Mouse (Mus musculus): Measurements from ENCODE around the gene Pde4d.
"Not testable (repeated sequence)": the region's sequence is repeated elsewhere in the genome, so short reads cannot be mapped to it uniquely, and the experiment has no call there.

Pde4d gene

GRCm38 (mm10) chr13:109888293-109888692, 1438.5 kb downstream of the Pde4d start:
- DNase-seq (ENCODE audit: low spot score): no peak

DNA sequence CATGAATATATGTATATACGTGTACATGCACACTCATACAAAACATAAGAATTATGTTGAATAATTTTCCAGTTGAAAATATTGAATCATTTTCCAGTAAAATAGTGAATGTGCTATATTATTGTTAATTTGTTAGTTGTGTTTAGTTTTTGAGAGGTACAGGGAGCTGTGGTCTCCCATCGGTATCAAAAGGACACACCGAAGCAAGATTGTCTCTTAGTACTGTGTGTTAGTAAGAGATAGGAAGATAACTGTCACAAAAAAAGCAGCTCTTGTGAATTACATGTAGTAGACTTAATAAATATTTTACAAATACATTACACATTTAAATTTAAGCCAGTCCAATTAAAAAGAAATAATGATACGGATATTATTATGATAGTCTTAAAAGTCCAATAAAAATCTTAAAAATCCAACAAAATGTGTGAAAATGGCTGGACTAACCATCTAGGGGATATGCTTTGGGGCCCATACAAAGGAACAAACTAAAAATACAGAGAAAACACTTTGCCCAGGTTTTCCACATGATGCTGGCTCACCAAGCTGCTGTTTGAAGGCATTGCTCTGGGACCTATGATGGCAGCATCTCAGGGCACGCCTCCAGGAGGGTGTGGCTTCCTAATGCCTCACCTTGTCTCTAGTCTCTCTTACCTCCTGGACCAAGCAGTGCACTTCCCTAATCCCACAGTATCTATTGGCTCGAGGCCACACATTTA, 1441.6 kb downstream of the Pde4d start:
- no peak for DNase-seq (ENCODE audit: low spot score)

GRCm38 (mm10) chr13:109891910-109892265, 1442.1 kb downstream of the Pde4d start:
- no peak for DNase-seq (ENCODE audit: low spot score)

GRCm38 (mm10) chr13:109899442-109900428, 1450.0 kb downstream of the Pde4d start:
- no peak for DNase-seq (ENCODE audit: low spot score)

- DNase-seq (ENCODE audit: low spot score): no peak
These were observed 1452.1 kb downstream of the Pde4d start for GRCm38 (mm10) chr13:109901811-109902210.

DNA sequence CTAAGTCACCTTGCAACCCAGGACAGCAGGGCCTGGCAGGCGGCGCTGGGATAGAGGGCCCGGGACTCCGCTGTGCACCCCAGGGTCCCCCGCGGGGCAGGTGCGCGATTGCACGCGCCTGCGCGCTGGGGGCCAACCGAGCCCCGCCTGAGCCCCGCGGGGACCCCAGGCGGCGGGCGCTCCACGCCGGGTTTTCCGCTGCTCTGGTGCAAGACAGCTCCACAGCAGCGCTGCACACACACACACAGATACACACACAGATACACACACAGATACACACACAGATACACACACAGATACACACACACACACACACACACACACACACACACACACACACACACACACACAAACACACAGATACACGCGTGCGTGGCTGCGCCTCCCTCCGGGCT, 1452.7 kb downstream of the Pde4d start:
- DNase-seq (ENCODE audit: low spot score): not testable (repeated sequence)

DNA sequence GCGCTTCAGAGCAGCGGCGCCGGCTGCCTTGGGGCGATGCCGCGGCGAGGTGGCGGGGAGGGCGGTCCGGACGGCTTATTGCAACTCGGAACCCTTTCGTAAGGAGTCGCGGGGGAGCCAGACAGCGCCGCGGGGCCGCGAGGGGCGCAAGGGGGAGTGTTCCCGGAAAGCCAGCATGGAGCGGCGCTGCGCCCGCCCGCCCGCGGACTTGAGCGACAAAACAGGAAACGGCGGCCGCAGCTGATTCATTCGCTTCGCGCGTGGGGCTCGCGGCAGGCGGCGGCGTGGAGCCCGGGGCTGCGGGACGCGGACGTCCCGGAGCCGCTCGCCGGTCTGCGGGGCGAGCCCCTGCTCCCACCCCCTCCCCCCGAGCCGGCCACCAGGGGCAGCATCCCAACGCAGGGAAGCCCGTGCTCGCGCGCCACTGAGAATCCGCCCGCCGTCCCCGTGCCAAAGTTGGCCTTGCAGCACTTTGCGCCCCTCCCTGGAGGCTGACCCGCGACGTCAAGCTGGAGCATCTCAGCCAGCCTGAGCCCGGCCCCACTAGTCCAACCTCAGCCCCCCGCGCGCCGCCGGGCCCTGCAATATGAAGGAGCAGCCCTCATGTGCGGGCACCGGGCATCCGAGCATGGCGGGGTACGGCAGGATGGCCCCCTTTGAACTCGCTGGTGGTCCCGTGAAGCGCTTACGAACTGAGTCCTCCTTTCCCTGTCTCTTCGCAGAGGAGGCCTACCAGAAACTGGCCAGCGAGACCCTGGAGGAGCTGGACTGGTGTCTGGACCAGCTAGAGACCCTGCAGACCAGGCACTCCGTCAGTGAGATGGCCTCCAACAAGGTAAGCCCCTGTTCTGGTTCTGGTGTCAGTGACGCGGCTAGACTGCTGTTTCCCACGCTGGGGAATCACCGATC, 1453.4 kb downstream of the Pde4d start:
- peak; percentile 44 for DNase-seq (ENCODE audit: low spot score)

DNA sequence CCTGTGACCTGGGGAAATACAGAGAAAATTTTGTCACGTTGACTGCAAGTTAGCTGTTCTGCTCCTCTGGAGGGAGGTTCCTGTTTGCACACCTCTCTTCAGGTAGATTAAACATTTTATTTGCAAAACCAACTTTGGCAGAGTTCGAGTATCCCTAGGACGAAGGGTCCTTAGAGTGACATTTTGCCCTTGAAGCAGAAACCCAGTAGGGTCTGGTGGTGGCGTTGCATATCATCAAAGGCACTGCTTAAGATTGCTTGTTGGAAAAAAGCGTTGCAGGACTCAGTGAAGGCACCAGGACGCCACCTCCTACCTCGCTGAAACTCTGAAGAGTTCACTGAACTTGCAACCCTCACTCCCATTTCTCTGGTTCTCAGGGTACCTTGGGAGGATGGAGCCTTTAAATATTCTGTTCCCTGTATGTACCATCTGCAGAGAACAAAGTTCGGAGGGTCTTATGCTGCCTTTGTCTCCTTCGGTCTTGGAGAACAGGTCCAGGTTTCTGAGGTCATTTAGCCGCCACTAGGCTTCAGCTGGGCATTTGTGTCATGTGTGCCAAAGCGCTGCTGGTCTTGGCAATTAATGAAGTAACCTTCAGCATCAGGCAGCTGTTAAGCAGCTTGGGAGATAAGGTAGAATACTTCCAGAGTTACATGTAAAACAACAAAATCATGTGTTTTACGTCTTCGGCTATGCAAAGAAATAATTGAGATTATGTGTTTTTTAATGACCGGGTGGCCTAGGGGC, 1454.2 kb downstream of the Pde4d start:
- DNase-seq (ENCODE audit: low spot score): no peak

- DNase-seq (ENCODE audit: low spot score): no peak
These were observed 1456.7 kb downstream of the Pde4d start for GRCm38 (mm10) chr13:109906342-109906888.

- DNase-seq (ENCODE audit: low spot score): no peak
These were observed 1457.9 kb downstream of the Pde4d start for GRCm38 (mm10) chr13:109907634-109908033.

DNA sequence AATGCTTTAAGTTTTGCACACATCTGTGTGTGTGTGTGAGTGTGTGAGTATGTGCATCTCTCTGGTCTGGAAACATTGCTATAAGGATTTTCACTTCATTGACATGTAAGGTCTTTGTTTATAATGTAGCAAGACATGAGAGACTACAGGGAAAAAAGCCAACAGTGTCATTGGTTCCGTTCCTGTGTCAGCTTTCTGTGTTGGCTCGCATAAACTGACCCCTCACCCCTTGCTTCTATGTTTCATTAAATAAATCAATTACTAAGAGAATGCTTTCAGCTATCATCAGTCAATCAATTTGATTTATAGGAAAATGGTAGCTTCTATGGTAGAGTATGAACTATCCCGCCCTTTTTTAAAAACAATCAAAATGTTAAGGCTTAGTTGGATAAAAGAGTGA, 1458.6 kb downstream of the Pde4d start:
- DNase-seq (ENCODE audit: low spot score): no peak

DNA sequence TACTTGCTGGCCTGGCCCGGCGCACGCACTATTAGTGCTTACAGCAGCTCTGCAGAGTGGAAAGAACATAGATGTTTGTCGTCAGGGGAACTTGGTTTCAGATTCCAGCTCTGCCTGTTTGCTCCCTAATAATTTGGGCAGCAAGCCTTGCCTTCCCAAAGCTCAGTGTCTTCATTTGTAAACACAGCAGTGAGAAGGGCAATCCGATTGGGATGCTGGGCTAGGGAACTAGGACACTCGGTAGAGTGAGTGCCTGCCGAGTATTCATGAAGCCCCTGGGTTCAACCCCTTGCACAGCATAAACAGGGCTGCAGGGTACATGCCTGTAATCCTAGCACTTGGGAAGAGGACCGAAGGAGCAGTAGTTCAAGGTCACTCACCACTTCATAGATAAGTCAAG, 1459.4 kb downstream of the Pde4d start:
- no peak for DNase-seq (ENCODE audit: low spot score)

DNA sequence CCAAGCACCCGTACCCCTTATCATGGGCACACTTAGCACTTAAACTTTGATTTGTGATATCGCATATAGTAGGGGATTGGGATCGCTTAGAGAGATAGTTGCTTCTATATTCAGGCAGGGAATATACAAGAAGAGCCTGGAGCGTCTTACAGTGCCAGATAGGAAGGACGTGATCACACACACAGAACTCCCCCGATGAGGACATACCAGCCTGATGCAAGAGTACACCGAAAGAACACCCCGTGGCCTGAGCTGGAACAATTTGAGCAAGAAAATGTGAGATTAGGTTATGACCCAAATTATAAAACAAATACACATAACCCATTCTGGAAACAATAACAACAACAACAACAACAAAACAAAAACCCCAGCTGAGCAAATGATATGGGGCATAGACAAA, 1461.2 kb downstream of the Pde4d start:
- DNase-seq (ENCODE audit: low spot score): no peak

- no peak for DNase-seq (ENCODE audit: low spot score)
These were observed 1462.9 kb downstream of the Pde4d start for GRCm38 (mm10) chr13:109912635-109913034.

GRCm38 (mm10) chr13:109914246-109914645, 1464.5 kb downstream of the Pde4d start:
- no peak for DNase-seq (ENCODE audit: low spot score)

GRCm38 (mm10) chr13:109914846-109915245, 1465.1 kb downstream of the Pde4d start:
- DNase-seq (ENCODE audit: low spot score): no peak

DNA sequence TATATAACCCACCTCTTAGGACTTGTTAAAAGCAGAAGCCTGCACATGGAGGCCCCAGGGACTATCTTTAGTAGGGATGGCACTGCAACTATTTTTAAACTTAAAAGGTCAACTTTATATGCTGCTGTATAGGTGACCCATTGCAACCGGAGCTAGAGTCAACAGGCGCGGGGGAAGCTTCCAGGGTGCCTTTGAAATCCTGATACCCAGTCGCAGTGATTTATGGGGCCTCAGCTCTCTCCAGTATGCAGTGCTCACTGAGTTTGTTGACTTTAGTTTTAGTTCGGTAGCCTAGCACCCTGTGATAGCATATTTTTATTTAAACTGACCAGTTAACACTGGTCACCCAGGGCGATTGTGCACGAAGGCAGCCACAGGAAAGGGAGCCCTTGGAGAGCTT, 1465.8 kb downstream of the Pde4d start:
- no peak for DNase-seq (ENCODE audit: low spot score)

GRCm38 (mm10) chr13:109915964-109916363, 1466.2 kb downstream of the Pde4d start:
- no peak for DNase-seq (ENCODE audit: low spot score)

DNA sequence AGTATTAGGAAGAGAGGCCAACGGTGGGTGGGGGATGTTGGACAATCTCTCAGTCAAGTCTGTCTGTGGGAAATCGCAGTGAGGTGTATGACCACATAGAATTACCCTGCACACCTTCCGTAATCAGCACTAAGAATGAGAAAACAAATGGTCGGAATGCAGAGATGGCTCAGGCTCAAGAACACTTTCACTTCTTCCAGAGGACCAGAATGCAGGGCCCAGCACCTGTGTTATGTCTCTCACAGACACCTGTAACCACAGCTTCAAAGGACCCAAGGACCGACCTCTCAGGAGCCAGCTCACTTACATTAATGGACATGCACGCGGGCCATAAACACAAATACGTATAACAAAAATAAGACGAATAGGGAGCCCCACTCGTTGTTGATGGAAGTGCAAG, 1467.8 kb downstream of the Pde4d start:
- no peak for DNase-seq (ENCODE audit: low spot score)

GRCm38 (mm10) chr13:109918631-109919030, 1468.9 kb downstream of the Pde4d start:
- no peak for DNase-seq (ENCODE audit: low spot score)

DNA sequence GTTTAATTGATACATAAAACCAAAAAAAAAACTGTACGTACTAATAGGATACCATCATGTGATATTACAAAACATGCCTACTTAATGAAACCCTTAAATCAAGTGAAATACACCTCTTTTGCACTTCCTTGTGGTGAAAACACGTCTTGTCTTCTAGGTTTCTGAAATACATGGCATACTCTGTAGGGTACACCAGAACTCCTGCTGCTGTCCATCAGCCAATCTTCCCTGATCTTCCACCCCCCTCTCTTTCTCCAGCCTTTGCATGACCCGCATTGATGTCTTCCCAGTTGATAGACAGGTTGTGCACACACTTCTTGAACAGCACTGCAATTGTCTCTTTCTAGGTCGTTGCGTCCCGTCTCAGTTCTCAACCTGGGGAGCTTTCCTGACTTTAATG, 1470.5 kb downstream of the Pde4d start:
- no peak for DNase-seq (ENCODE audit: low spot score)

Measured in ovary, adult 18-20 months (tissue).